Mouse (Mus musculus): ENCODE measurements around the gene Ncapg2.

Ncapg2 gene

GRCm38 (mm10) chr12:116442184-116442583, 37.0 kb downstream of the Ncapg2 start:
- DNase-seq (ENCODE audit: extremely low spot score, low spot score), result no peak

- DNase-seq (ENCODE audit: extremely low spot score, low spot score), result no peak
Measured at GRCm38 (mm10) chr12:116449536-116449935, 44.3 kb downstream of the Ncapg2 start.

GRCm38 (mm10) chr12:116460379-116461065, 55.3 kb downstream of the Ncapg2 start:
- no peak for DNase-seq (ENCODE audit: extremely low spot score, low spot score)

GRCm38 (mm10) chr12:116467030-116467429, 61.8 kb downstream of the Ncapg2 start:
- DNase-seq (ENCODE audit: extremely low spot score, low spot score), result no peak

- no peak for DNase-seq (ENCODE audit: extremely low spot score, low spot score)
Measured at GRCm38 (mm10) chr12:116468348-116468747, 63.1 kb downstream of the Ncapg2 start.

GRCm38 (mm10) chr12:116469096-116469495, 63.9 kb downstream of the Ncapg2 start:
- DNase-seq (ENCODE audit: extremely low spot score, low spot score), result no peak

GRCm38 (mm10) chr12:116473264-116473663, 68.1 kb downstream of the Ncapg2 start:
- DNase-seq (ENCODE audit: extremely low spot score, low spot score), result no peak

- no peak for DNase-seq (ENCODE audit: extremely low spot score, low spot score)
Measured at GRCm38 (mm10) chr12:116473761-116474160, 68.6 kb downstream of the Ncapg2 start.

- DNase-seq (ENCODE audit: extremely low spot score, low spot score), result no peak
Measured at GRCm38 (mm10) chr12:116474676-116475075, 69.5 kb downstream of the Ncapg2 start.

GRCm38 (mm10) chr12:116478771-116479170, 73.6 kb downstream of the Ncapg2 start:
- DNase-seq (ENCODE audit: extremely low spot score, low spot score), result no peak

GRCm38 (mm10) chr12:116481921-116482320, 76.7 kb downstream of the Ncapg2 start:
- no peak for DNase-seq (ENCODE audit: extremely low spot score, low spot score)

GRCm38 (mm10) chr12:116483581-116483980, 78.4 kb downstream of the Ncapg2 start:
- no peak for DNase-seq (ENCODE audit: extremely low spot score, low spot score)

GRCm38 (mm10) chr12:116484991-116485390, 79.8 kb downstream of the Ncapg2 start:
- DNase-seq (ENCODE audit: extremely low spot score, low spot score), result no peak

- peak; percentile 87 for DNase-seq (ENCODE audit: extremely low spot score, low spot score)
Measured at GRCm38 (mm10) chr12:116485591-116486403, 80.6 kb downstream of the Ncapg2 start, which contains the start of gene Ptprn2. Gene Ptprn2, plus strand, starts transcription at chr12:116485720.

- peak; percentile 17 for DNase-seq (ENCODE audit: extremely low spot score, low spot score)
Measured at GRCm38 (mm10) chr12:116486404-116486730, 81.2 kb downstream of the Ncapg2 start.

GRCm38 (mm10) chr12:116488836-116489235, 83.6 kb downstream of the Ncapg2 start:
- no peak for DNase-seq (ENCODE audit: extremely low spot score, low spot score)

- no peak for DNase-seq (ENCODE audit: extremely low spot score, low spot score)
Measured at GRCm38 (mm10) chr12:116490575-116491356, 85.6 kb downstream of the Ncapg2 start.

- no peak for DNase-seq (ENCODE audit: extremely low spot score, low spot score)
Measured at GRCm38 (mm10) chr12:116498666-116499065, 93.5 kb downstream of the Ncapg2 start.

- no peak for DNase-seq (ENCODE audit: extremely low spot score, low spot score)
Measured at GRCm38 (mm10) chr12:116500652-116501051, 95.5 kb downstream of the Ncapg2 start.

GRCm38 (mm10) chr12:116512482-116512881, 107.3 kb downstream of the Ncapg2 start:
- no peak for DNase-seq (ENCODE audit: extremely low spot score, low spot score)

All from neural tube, embryonic 10.5 days (tissue).